Mouse (Mus musculus) liver, postnatal 0 days (tissue): ENCODE measurements around the gene Egflam.

Experiments used
- CTCF ChIP-seq: sonication (generic); IDR thresholded peaks from 2 replicates; pipeline ENCODE4 v1.5.1; 2016; ENCODE audit warnings: antibody characterized with exemption, low read depth
- EP300 ChIP-seq: IDR thresholded peaks from 2 replicates; pipeline ENCODE4 v1.6.1; 2016; ENCODE audit warnings: antibody characterized with exemption, low read depth, mild to moderate bottlenecking

- TF ChIP-seq CTCF (no peak), EP300 (no peak)
Observed at GRCm38 (mm10) chr15:7173346-7173745, 224.8 kb downstream of the Egflam start.
